Mouse (Mus musculus) forelimb bud, embryonic 11.5 days (tissue): Measurements from ENCODE around the gene Uvrag.

Experiments
- DNase-seq: peaks from one replicate; pipeline ENCODE4 v3.0.0-alpha.2; 2012; ENCODE audit warnings: low read depth, low spot score

Gene Uvrag

GRCm38 (mm10) chr7:98889211-98889610, 251.7 kb downstream of the Uvrag start:
- no peak for DNase-seq

- DNase-seq = no peak
Observed at GRCm38 (mm10) chr7:98888810-98889209, 252.1 kb downstream of the Uvrag start.

- no peak for DNase-seq
Observed at GRCm38 (mm10) chr7:98887811-98888261, 253.1 kb downstream of the Uvrag start.

GRCm38 (mm10) chr7:98881887-98882286, 259.1 kb downstream of the Uvrag start:
- DNase-seq = no peak

DNA sequence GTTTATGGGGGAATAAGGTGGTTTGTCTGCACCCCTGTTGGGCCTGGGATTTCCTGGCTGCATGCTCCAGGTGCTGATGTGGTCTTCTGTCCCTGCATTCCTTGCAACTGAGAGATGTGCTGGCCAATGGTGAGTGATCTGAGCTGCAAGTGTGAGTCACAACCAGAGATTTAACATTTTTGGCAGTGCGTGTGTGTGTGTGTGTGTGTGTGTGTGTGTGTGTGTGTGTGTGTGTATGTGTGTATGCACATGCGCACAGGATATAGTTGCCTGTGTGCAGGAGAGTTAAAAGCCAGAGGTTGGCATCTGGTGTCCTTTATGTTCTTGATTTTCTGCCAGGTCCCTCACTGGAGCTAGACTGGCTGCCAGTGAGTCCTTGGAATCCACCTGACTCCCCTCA, 261.8 kb downstream of the Uvrag start:
- no peak for DNase-seq

DNA sequence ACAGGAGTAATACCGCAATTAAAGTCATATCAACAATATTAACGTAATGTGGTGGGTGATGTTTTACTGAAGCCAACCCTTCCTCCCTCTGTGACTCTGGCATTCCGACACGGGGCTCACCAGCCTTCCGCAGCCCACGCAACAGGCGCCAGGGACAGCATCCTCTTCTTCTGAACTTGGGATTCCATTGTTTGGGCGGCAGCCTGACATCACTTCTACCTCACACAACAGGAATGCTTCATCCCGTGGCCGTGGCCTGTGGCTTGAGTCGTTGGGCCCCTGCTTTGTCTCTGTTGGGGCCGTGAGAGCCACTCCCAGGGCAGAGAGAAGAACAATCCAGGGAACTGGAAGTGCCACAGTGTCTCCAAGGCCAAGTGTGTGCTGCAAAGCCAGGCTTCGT, 264.8 kb downstream of the Uvrag start:
- DNase-seq = no peak

DNA sequence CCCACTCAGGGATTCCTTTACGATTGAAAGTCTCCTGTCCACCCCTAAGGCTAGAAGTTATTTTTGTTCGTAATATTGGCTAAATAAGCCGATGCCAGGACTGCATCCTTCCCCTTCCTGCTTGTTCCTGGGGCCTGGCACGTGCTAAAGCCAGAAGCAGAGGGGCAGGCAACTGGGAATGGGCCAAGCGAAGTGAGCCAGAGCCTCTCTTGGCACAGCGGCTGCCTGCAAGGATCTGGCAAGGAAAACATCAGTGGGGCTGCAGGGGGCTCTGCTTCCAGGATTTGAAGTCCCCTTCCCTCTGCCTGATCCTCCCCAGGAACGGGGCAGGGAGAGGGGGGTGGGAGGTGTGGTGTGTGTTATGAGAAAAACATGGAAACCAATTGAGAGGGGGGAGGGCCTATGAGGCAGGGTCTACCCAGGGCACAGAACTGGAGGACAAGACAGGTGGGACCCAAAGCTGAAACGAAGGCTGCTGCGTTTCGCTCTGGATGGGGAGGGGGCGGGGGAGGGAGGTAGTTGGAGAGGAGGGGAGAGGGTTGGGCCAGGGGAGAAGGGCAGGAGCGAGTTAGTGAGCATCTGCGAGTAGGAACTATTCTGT, 265.5 kb downstream of the Uvrag start:
- no peak for DNase-seq

DNA sequence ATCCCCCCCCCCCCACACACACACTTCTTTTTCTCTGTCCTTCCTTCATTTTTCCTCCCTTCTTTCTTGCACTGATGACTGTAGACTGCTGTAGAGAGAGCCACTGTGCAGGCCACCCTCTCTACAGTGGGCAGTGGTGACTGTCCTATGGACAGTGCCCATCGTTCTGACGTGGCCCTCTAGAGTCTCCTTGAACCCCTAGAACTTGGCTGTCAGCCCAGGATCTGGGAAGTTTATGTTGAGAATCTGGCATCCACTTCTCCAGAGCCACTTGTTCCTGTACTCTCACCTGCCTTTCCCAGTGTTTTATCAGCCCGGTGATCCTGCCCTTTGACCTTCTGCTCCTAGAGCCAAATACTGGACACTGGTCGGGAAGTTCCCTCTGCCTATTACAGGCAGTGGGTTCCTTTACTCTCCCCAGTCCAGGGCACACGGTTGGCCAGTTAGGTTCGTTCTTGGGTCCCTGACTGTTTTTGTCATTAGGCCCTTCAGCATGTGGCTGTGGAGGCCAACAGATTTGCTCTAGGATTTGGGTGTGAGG, 266.5 kb downstream of the Uvrag start:
- DNase-seq = no peak

DNA sequence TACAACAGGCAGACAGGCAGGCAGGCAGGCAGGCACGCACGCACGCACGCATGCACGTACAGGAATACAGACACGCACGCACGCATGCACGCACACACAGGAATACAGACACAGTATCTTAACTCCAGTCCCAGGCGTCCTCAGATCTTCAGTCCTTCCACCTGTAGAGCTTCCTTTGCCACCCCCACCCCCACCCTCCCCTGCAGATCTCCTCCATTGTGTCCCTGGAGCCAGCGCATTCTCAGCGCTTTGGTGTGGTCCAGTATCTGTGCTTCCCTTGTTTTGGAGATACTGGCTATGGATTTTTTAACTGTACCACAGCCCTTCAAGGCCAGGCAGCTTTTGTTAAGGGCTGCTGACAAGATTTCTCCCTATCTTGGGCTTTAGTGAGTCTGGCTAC, 267.6 kb downstream of the Uvrag start:
- DNase-seq = no peak

- DNase-seq = no peak
Observed at GRCm38 (mm10) chr7:98871882-98872281, 269.1 kb downstream of the Uvrag start.

GRCm38 (mm10) chr7:98870791-98871190, 270.1 kb downstream of the Uvrag start:
- no peak for DNase-seq

GRCm38 (mm10) chr7:98869070-98869469, 271.9 kb downstream of the Uvrag start:
- no peak for DNase-seq

DNA sequence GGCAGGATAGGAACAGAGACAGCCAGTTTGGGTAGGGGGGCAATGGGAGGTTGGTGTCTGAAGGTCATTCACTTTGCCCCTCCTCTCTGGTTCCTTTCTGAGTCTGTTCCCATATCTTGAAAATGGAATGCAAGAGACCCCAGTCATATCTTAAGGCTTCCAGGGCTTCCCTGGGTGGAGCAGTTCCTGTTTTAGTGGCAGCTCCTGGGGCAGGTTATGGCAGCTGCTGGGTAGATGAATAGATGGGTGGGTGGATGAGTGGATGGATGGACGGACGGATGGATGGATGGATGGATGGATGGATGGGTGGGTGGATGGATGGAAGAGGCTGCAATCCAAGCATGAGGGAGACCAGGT, 273.2 kb downstream of the Uvrag start:
- DNase-seq = no peak

GRCm38 (mm10) chr7:98867053-98867793, 273.7 kb downstream of the Uvrag start:
- no peak for DNase-seq

DNA sequence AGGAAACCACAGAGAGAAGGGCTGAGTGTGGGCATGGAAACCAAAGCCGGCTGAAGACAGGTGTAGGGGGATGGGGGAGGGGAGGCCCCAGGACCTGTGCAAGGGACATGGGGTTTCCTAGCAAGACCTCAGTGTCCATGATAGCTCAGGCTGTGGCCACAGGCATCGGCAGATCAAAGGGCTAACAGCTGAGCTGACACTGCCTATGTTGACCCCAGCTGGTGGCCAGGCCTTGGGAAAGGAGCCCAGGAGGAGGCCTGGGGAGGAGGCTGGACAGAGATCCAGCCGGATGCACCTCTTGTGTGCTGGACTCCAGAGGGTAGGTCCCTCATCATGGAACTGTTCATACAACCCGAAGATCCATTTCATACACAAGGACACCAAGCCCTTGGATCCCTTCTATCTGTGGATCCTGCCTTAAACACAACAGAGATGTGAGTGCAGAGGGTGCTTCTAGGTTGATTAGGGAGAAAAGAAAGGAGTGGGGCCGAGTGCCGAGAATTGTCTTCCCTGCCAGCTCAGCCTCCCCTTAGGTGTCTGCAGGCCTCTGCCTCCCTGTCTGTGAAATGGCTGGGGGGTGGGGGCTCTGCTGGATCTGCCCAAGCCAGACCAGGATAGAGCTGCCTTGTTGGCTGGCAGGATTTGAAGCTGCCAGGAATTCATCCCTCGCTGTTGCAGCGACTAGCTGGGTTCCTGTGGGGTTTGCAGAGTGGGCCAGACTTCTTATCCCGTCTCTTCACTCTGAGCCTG, 276.8 kb downstream of the Uvrag start:
- DNase-seq = no peak

- no peak for DNase-seq
Observed at GRCm38 (mm10) chr7:98862994-98863393, 277.9 kb downstream of the Uvrag start.

GRCm38 (mm10) chr7:98861002-98861401, 279.9 kb downstream of the Uvrag start:
- DNase-seq = no peak

DNA sequence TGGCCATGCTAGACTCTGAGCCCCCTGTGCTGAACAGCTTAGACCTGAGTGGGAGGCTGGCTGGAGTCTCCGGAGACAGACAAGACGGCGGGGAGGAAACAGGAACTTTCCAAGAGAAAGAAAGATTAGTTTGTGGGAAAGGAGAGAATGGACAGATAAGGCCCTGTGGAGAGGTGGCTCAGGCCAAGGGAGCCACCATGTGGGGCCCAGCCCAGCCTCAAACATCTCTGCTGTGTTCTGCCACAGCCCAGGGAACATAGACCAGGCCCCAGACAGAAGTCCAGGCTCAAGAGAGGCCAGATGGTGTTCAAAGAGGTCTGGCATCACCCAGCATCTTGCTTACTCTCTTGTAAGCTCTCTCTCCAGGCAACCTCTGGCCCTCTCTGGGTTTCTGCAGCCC, 283.8 kb downstream of the Uvrag start:
- no peak for DNase-seq

DNA sequence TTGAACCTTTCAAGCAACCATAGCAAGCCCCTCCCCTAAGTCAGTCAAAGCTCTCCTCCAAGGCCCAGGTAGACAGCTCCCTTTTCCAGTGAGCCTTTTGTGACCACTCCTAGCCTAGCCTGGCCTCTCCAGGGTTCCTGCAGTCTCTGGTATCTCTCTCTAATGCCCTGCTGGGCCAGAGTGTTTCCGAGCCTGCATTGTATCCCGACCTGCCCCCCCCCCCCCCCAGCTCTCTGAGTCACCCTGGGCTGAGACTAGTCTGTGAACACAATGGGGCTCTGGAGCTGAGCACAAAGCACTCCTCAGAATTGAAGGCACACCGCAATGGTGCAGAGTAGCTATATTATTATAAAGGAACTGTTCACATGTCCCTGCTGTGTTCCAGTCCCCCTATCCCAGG, 284.8 kb downstream of the Uvrag start:
- no peak for DNase-seq

- no peak for DNase-seq
Observed at GRCm38 (mm10) chr7:98855388-98855787, 285.6 kb downstream of the Uvrag start.

DNA sequence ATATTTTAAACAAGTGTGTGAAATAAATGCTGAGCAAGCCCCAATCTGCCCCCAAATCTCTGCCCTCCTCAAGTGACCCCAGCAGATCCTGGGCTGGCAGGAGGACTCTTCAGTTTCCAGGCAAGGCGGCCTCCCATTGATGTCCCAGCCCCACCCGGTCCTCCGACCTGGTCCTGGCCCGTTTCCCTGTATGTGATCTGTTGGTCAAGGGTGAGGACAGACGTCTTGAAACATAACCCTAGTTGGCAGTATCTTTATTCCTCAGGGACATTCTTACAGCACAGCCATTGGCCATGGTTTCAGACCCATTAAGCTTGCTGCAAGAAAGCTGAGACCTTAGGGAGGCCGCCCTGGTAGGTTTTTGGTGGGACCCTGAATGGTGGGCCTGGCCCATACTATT, 287.1 kb downstream of the Uvrag start:
- DNase-seq = no peak

DNA sequence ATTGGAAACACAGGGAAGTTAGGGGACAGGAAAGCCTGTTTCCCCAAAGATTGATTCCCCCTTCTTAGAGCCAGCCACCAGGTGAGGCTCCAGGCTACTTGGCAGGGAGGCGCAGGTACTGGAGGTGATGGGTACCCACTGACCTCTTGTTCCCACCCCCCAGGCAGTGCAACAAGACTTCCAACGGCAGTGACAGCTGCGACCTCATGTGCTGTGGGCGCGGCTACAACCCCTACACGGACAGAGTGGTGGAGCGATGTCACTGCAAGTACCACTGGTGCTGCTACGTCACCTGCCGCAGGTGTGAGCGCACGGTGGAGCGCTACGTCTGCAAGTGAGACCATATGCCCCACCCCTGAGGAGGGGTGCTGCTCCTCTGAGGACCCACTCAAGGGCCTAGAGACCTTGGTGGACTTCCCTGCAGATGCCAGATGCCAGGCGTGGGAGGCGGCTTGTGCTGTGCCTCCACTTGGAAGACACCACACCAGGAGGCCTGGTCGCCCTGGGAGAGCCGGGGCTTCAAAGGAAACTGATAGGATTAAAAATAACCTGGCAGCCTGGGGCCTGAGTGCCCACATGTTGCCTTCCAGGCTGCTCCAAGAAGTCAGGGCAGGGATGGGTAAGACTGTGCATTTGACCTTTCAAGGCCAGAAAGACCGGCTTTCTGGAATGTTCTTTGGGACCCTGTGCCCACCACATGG, 287.8 kb downstream of the Uvrag start:
- DNase-seq = no peak
